Mouse (Mus musculus) liver, embryonic 12.5 days (tissue): Measurements from ENCODE around the gene Fam8a1. TPM values are rescaled to one million over a fixed set of nuclear protein-coding genes. Genes with fewer than 3 reads are reported as not detected.
A peak's percentile ranks its signal among the peaks of the same experiment; 100 is the strongest.

Experiments used
- ATAC-seq: fragments of 200-750 bp; cut with Nextera tagmentation; 2 replicates; pipeline ENCODE4 v1.8.0; 2017; ENCODE audit warnings: moderate number of reproducible peaks, mild to moderate bottlenecking, moderate library complexity
- H3K27ac ChIP-seq: fragments of 300-500 bp; sonication (generic); 2 replicates; pipeline ENCODE4 v1.5.1; 2016; ENCODE audit warnings: mild to moderate bottlenecking
- H3K27me3 ChIP-seq: fragments of 300-500 bp; sonication (generic); replicated peaks from 2 replicates; pipeline ENCODE4 v1.6.1; 2016; ENCODE audit warnings: mild to moderate bottlenecking, moderate library complexity
- H3K36me3 ChIP-seq: fragments of 300-500 bp; sonication (generic); 2 replicates; pipeline ENCODE4 v1.6.1; 2016; ENCODE audit warnings: mild to moderate bottlenecking, moderate library complexity
- H3K4me1 ChIP-seq: fragments of 300-500 bp; sonication (generic); 2 replicates; pipeline ENCODE4 v1.6.1; 2016
- H3K4me2 ChIP-seq: fragments of 300-500 bp; sonication (generic); 2 replicates; pipeline ENCODE4 v1.6.1; 2016; ENCODE audit warnings: mild to moderate bottlenecking, moderate library complexity
- H3K4me3 ChIP-seq: fragments of 300-500 bp; sonication (generic); 2 replicates; pipeline ENCODE4 v1.5.1; 2016; ENCODE audit warnings: mild to moderate bottlenecking, moderate library complexity
- H3K9ac ChIP-seq: fragments of 300-500 bp; sonication (generic); 2 replicates; pipeline ENCODE4 v1.6.1; 2016; ENCODE audit warnings: mild to moderate bottlenecking, moderate library complexity
- H3K9me3 ChIP-seq: fragments of 300-500 bp; sonication (generic); replicated peaks from 2 replicates; pipeline ENCODE4 v1.6.1; 2016; ENCODE audit warnings: mild to moderate bottlenecking, moderate library complexity
- WGBS: fragments of 180-500 bp; shearing (Covaris S2); methylation state at CpG from one replicate; pipeline ENCODE4 v1.1.7; 2016; ENCODE audit not compliant: insufficient replicate concordance; 5-methylcytosine and 5-hydroxymethylcytosine counted together
- polyA plus RNA-seq: library from polyadenylated mRNA; unstranded; fragments of >200 nt; fragmentation: Nextera tagmentation; extraction: Ambion mirVana; gene quantifications from 2 replicates; pipeline ENCODE4 v1.2.1, GENCODE M21; 2016

Fam8a1 gene
- polyA plus RNA-seq = 6.6 and 7.0 TPM in 2 replicates

DNA sequence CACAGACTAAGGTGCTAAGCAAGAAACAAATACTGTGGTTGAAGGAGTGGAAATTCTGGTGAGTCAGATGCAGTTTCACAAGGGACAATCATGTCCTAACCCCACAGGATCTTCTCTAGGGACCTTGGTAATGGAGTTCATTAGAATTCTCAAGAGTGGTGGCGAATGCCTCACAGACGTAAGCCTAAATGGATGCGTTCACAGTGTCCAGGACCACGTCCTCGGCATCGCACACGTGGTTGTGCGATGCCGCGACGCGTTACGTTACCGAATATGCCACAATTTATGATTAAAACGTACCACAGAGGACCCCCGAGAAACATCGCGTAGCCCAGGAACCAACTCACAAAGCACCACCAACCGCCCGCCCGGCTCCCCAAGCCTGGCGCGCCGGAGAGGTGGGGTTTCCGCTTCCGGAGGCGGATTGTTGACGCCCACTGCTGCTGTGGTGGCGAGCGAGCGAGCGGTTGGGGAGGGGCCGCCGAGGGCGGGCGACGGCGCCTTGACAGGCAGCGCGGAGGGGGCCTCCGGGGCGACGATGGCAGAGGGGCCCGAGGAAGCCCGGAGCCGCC lies at the start of gene Fam8a1:
TSS of gene Fam8a1 (plus strand) at position 475 of the 572 bp plus-strand sequence.
- H3K4me3 ChIP-seq = peak within 1 kb of the TSS; percentile 98
- peak within 1 kb of the TSS; percentile 96 for H3K4me2 ChIP-seq
- H3K4me1 ChIP-seq = peaks cover 24% of the 10 kb centered on the region
- peaks cover 30% of the 10 kb centered on the region for H3K36me3 ChIP-seq
- H3K27me3 ChIP-seq = peaks cover 15% of the 10 kb centered on the region; the same call in 1 of the 2 replicates
- no peaks in the 10 kb centered on the region for H3K9me3 ChIP-seq
- H3K9ac ChIP-seq = peak within 1 kb of the TSS; percentile 99
- peak; percentile 95 for ATAC-seq
- peak within 1 kb of the TSS; percentile 91 for H3K27ac ChIP-seq
- under 1% methylated on average over 46 of the region's 46 CpGs for WGBS

DNA sequence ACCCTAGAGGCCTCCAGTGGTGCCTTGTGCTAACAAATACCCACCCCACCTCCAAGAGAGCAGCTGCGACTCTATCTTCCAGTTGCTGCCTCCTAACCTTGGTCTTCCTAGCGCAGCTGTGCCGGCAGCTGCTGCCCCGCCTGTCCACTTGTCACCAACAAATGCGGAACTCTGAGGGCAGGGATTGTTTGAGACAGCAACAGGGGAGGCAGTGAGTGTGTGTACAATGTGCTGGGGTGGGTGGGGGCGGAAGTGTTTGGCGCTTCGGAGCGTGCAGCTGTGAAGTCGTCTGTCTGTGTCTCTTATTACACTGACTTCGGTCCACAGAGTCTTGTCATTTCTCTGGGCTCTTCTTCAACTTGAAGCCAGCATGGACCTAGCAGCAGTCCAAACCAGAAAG lies 49.7 kb upstream of the Fam8a1 start:
- H3K9ac ChIP-seq = no peak overlapping the region
- no peak for ATAC-seq
- H3K4me3 ChIP-seq = no peak overlapping the region
- no peak overlapping the region for H3K27ac ChIP-seq
- no peaks in the 10 kb centered on the region for H3K9me3 ChIP-seq
- no peaks in the 10 kb centered on the region for H3K36me3 ChIP-seq
- peak overlapping the region; percentile 2; the same call in 1 of the 2 replicates for H3K4me2 ChIP-seq
- 47% methylated on average over 11 of the region's 11 CpGs for WGBS
- no peaks in the 10 kb centered on the region for H3K27me3 ChIP-seq
- H3K4me1 ChIP-seq = no peaks in the 10 kb centered on the region

DNA sequence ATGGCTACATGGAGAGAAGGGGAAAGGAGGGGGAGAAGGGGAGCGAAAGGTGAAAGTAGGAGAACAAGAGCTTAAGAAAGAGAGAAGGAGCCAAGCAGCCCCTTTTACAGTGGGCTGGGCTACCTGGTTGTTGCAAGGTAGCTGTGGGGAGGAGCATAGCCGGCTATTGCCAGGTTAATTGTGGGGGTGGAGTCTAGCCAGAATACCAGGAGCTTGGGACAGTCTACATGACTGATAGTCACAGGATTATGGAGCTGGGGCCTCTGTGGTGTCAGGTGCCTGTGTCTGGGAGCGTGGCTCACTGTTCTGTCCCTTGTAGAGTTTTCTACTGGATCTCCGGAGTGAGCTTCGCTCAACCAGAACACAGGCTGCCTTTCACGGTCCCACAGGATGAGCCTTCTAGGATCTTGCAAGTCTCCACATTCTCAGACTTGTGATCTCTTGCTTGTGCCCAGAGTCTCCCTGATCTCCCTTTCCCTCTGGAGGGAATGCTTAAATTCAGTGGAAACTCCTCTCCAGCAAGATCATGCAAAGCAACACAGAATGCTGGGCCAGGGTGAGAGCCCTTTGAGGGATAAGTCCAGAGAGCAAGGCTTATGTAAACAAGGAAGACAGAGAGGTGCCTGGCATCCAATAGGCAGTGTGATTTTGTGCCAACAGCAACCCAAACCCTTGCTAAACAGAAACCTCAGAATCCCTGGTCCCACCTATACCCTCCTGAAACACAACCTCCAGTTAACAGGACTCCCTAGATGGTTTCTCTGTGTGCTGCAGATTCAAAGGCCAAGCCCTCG lies 48.2 kb upstream of the Fam8a1 start:
- H3K27ac ChIP-seq = no peak overlapping the region
- H3K4me2 ChIP-seq = no peak overlapping the region
- no peak overlapping the region for H3K4me3 ChIP-seq
- 74% methylated on average over 7 of the region's 7 CpGs for WGBS
- ATAC-seq = no peak
- no peak overlapping the region for H3K9ac ChIP-seq
- H3K27me3 ChIP-seq = no peaks in the 10 kb centered on the region
- no peaks in the 10 kb centered on the region for H3K36me3 ChIP-seq
- H3K9me3 ChIP-seq = no peaks in the 10 kb centered on the region
- no peaks in the 10 kb centered on the region for H3K4me1 ChIP-seq

DNA sequence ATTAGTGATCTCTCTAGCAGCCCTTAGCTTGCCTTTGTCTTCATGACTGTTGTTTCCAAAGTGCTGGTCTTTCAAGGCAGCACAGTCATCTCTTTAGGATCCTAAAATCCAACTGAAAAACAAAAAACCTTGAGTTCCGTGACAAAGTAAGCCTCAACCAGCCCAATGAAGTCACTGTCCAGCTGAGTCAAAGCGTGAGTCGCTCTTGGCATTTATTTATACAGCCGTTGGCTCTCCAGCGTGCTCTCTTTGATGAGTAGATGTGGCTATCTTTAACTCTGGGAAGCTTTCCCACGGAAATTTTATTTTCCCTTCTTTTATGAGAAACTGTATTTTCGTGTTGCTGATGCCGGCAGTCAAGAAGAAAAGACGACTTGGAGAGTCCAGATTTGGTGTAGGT lies 42.7 kb upstream of the Fam8a1 start:
- H3K4me2 ChIP-seq = no peak overlapping the region
- no peak overlapping the region for H3K27ac ChIP-seq
- H3K9ac ChIP-seq = no peak overlapping the region
- H3K4me1 ChIP-seq = no peaks in the 10 kb centered on the region
- 79% methylated on average over 9 of the region's 9 CpGs for WGBS
- H3K27me3 ChIP-seq = no peaks in the 10 kb centered on the region
- H3K9me3 ChIP-seq = no peaks in the 10 kb centered on the region
- no peaks in the 10 kb centered on the region for H3K36me3 ChIP-seq
- H3K4me3 ChIP-seq = no peak overlapping the region
- ATAC-seq = no peak

DNA sequence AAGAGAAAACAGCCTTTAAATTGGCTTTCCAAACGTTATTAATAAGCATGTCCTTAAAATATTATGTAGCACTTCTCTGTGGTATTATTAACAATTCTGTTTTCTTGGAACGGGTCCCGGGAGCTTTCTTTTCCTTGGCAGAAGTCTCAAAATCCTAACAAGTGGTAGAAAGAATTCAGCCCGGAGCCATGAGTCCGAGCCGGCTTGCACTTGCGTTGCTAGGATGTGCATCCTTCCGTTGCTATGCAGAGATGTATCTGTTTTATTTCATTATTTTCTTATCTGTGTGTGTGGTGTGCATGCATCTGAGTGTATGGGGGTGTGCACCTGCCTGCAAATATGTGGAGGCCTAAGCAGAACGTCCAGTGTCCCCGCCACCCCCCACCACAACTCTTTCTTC lies 41.5 kb upstream of the Fam8a1 start:
- Histone ChIP-seq H3K4me1 (peaks cover 3% of the 10 kb centered on the region; the same call in 1 of the 2 replicates), H3K27ac (no peak overlapping the region), H3K4me3 (no peak overlapping the region), H3K36me3 (no peaks in the 10 kb centered on the region), H3K9me3 (no peaks in the 10 kb centered on the region), H3K27me3 (no peaks in the 10 kb centered on the region), H3K9ac (no peak overlapping the region), H3K4me2 (no peak overlapping the region)
- WGBS = 79% methylated on average over 10 of the region's 10 CpGs
- ATAC-seq = no peak

DNA sequence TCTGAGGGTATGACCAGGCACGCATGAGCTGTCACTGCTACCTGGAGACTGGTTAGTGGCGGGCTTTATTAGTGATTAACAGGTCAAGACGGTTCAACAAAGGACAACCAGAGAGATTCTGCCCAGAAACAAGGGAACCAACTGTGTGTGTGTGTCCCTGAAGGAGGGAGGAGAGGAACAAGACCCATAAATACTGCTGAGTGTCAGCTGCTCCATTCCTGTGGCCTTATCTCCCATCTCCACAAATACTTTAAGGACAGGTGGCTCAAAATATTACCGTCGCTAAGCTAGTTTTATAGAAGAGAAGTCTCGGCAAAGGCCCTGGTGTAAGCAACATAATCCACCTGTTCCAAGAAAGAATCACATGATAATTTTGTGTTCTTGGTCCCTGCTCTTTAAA lies 39.9 kb upstream of the Fam8a1 start:
- peaks cover 3% of the 10 kb centered on the region; the same call in 1 of the 2 replicates for H3K4me1 ChIP-seq
- no peaks in the 10 kb centered on the region for H3K36me3 ChIP-seq
- no peaks in the 10 kb centered on the region for H3K27me3 ChIP-seq
- no peak overlapping the region for H3K9ac ChIP-seq
- no peak overlapping the region for H3K27ac ChIP-seq
- no peak overlapping the region for H3K4me3 ChIP-seq
- 70% methylated on average over 6 of the region's 6 CpGs for WGBS
- no peak overlapping the region for H3K4me2 ChIP-seq
- no peak for ATAC-seq
- no peaks in the 10 kb centered on the region for H3K9me3 ChIP-seq

DNA sequence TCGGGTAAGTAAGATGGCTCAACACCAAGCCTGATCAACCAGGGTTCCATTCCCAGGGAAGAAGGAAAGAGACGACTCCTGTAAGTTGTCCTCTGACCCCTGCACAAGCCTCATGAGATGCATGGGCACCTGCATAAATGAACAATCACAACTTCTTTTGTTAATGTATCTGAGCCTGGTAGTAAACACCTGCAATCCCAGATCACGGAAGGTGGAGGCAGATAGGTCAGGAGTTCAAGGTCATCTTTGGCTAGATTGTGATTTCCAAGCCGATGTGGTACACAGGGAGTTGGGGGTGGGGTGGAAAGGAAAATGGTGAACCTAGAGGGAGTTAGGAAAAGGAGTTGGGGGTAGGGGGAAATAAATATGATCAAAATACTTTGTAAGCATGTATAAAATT lies 36.5 kb upstream of the Fam8a1 start:
- WGBS = 49% methylated on average over 4 of the region's 4 CpGs
- Histone ChIP-seq H3K27me3 (no peaks in the 10 kb centered on the region), H3K9ac (no peak overlapping the region), H3K4me1 (peaks cover 3% of the 10 kb centered on the region; the same call in 1 of the 2 replicates), H3K27ac (no peak overlapping the region), H3K9me3 (no peaks in the 10 kb centered on the region), H3K4me2 (no peak overlapping the region), H3K4me3 (no peak overlapping the region), H3K36me3 (0 out of 2 replicates have a peak, but pooled peaks cover 4% of the 10 kb centered on the region)
- ATAC-seq = no peak

DNA sequence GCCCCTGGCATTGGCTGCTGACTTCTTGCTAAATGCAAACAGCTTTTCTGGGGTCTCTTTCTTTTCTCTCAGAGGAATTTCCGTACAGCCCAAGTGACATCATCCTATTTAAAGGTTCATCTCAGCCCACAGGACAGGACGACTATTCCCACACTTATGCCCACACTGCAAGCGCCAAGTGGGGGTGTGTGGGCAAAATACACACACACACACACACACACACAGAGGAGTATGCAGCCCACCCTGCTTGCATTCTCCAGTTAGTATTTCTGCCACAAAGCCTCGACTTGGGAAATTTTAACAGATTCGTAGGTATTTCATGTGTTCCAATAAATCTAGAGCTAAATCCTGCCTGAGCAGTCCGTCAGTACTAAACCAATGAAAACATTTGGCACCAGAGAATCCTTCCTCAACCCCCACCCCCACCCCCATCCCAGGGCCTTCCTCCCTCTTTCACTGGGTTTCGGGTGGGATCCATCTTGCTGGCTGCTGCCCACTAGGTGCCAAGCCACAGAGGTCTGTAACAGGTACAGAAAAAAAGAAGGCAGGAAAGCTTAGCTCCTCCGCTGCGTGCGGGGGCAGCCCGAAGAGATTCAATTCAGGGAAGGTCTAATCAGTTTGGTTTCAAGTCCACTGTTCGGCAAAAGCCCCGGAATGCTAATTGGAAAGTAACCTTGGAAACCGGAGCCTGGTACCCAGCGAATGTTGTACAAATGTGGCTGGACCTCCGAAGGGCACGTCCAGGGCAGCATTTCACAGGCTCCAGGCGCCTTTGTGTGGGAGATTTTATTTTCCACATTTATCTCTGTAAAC lies 35.8 kb upstream of the Fam8a1 start:
- WGBS = 58% methylated on average over 18 of the region's 18 CpGs
- Histone ChIP-seq H3K4me1 (peaks cover 3% of the 10 kb centered on the region; the same call in 1 of the 2 replicates), H3K36me3 (0 out of 2 replicates have a peak, but pooled peaks cover 4% of the 10 kb centered on the region), H3K4me2 (0 out of 2 replicates have a peak overlapping the region, but pooled peaks have one; percentile 8), H3K27me3 (no peaks in the 10 kb centered on the region), H3K9ac (no peak overlapping the region), H3K4me3 (no peak overlapping the region), H3K9me3 (no peaks in the 10 kb centered on the region), H3K27ac (no peak overlapping the region)
- ATAC-seq = no peak

DNA sequence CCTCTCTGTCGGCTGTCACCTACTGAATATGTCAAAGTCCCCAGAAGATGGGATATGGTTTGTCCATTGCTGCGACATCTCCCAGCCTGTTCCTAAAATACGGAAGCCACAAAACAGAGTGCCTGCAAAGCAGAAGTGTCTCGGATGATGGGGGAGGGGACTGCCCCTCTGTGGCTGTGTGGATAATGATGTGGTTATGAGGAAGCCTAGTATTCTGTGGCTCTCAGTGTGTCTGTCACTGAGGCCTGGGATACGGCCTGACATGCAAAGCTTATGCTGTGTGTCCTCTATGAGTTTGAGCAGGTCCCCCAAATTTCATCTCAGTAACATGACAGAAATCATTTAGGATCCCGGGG lies 35.2 kb upstream of the Fam8a1 start:
- WGBS = 20% methylated on average over 6 of the region's 6 CpGs
- no peaks in the 10 kb centered on the region for H3K27me3 ChIP-seq
- H3K4me2 ChIP-seq = 0 out of 2 replicates have a peak overlapping the region, but pooled peaks have one; percentile 8
- H3K27ac ChIP-seq = no peak overlapping the region
- H3K9me3 ChIP-seq = no peaks in the 10 kb centered on the region
- H3K36me3 ChIP-seq = 0 out of 2 replicates have a peak, but pooled peaks cover 4% of the 10 kb centered on the region
- no peak overlapping the region for H3K4me3 ChIP-seq
- H3K9ac ChIP-seq = no peak overlapping the region
- H3K4me1 ChIP-seq = peaks cover 3% of the 10 kb centered on the region; the same call in 1 of the 2 replicates
- ATAC-seq = no peak

DNA sequence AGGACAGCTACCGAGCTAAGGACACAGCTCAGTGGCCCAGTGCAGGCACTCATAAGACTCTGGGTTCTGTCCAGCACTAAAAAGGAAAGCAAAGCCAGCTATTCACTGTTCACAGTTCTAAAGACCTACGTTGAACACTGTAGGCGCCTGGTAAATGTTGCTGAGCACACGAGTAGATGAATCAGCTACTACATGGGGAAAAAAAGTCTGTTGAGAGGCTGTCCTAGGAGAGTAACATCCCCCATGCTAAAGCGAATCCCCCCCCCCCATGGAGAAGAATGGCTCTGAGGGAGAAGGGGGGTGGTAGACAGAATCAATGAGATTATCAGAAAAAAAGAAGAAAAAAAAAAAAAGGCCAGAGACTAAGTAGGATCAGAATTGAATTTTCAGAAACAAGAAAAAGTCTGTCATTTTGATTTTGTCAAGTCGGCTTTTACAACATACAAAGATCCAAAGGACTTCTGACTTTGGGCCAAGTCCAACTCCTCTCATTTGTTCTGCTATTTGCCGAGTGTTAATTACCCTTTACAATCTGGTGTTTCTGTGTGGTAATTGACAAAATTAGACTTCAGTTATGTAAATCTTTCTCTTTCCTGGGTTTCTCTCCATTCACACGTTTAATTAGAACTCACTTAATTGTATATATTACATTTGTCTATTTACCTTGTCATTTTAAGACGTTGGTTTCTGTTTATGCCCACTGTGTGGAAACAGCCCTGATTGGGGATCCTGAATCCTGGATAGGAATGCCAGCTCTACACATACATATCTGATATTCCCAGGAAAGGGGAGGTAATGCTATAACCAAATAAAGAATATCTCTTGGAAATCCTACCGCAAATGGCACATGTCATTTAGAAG lies 28.5 kb upstream of the Fam8a1 start:
- ATAC-seq = no peak
- H3K4me2 ChIP-seq = no peak overlapping the region
- no peak overlapping the region for H3K9ac ChIP-seq
- H3K36me3 ChIP-seq = 0 out of 2 replicates have a peak, but pooled peaks cover 4% of the 10 kb centered on the region
- H3K9me3 ChIP-seq = peaks cover 2% of the 10 kb centered on the region; the same call in 1 of the 2 replicates
- 79% methylated on average over 10 of the region's 10 CpGs for WGBS
- H3K27ac ChIP-seq = no peak overlapping the region
- H3K27me3 ChIP-seq = no peaks in the 10 kb centered on the region
- no peak overlapping the region for H3K4me3 ChIP-seq
- no peaks in the 10 kb centered on the region for H3K4me1 ChIP-seq

DNA sequence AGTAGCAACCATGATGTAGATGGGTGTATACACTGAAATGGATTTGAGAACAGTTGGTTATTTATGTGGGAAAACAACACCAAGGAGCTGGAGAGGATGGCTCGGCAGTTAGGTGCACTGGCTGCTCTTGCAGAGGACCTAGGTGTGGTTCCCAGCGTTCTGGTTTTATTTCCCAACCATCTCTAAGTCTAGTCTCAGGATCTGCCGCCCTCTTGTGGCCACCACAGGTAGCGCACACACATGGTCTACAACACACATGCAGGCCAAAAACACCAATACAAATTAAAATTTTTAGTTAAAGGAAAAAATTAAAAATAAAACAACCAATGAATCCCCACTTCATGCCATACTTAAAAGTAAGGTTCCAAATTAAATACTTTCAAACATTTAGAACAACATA lies 27.0 kb upstream of the Fam8a1 start:
- Histone ChIP-seq H3K4me3 (no peak overlapping the region), H3K4me1 (no peaks in the 10 kb centered on the region), H3K9ac (no peak overlapping the region), H3K27ac (no peak overlapping the region), H3K27me3 (no peaks in the 10 kb centered on the region), H3K9me3 (peaks cover 2% of the 10 kb centered on the region; the same call in 1 of the 2 replicates), H3K4me2 (no peak overlapping the region), H3K36me3 (no peaks in the 10 kb centered on the region)
- ATAC-seq = no peak
- 69% methylated on average over 4 of the region's 4 CpGs for WGBS
